Mouse (Mus musculus): ENCODE measurements at regions not wholly inside any gene's neighbourhood (a gene's known extent, or its start where the extent isn't known, plus 50 kb on each side); places are given as distances from the start of the nearest gene placed in this dataset.

DNA sequence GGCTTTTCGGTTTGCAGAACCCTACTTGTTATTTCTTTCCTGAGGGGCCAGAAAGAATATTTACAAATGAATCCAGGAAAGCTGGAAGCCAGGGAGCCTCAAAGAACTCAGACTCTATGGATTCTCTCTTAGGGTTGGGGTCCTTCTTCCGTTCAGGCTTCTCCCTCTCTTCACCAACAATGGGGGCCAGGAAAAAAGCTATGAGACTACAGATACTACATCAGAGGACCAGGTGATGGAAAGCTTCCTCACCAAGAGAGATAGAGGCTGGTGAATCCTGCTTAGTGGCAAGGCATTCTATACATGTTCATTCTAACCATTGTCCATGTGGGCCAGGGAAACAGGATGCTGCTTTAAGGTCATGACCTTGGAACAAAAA is 434.9 kb downstream of the Cmpk2 start:
- Histone ChIP-seq H3K9me3 (ENCODE audit: control insufficient read depth, low read length) (no peaks in the 10 kb centered on the region), H3K9ac (ENCODE audit: low read depth, low read length) (0 out of 2 replicates have a peak overlapping the region, but pooled peaks have one; percentile 27), H3K27me3 (ENCODE audit: control insufficient read depth, insufficient read depth, low read length) (no peaks in the 10 kb centered on the region), H3K4me1 (replicated peaks; ENCODE audit: control insufficient read depth, insufficient read depth, low read length) (no peaks in the 10 kb centered on the region; the same call in 1 of the 2 replicates), H3K4me3 (ENCODE audit: low read depth, low read length) (no peak overlapping the region), H3K4me2 (replicated peaks; ENCODE audit: low read depth, low read length) (peak overlapping the region; percentile 44; the same call in 1 of the 2 replicates), H3K27ac (ENCODE audit: low read depth, low read length) (peak overlapping the region; percentile 70), H3K36me3 (ENCODE audit: control insufficient read depth, insufficient read depth, low read length) (no peaks in the 10 kb centered on the region)
- 13% methylated on average over 2 of the region's 2 CpGs for WGBS
- no peak for DNase-seq (ENCODE audit: low spot score)
- ATAC-seq (ENCODE audit: low FRiP score), result peak; percentile 61

DNA sequence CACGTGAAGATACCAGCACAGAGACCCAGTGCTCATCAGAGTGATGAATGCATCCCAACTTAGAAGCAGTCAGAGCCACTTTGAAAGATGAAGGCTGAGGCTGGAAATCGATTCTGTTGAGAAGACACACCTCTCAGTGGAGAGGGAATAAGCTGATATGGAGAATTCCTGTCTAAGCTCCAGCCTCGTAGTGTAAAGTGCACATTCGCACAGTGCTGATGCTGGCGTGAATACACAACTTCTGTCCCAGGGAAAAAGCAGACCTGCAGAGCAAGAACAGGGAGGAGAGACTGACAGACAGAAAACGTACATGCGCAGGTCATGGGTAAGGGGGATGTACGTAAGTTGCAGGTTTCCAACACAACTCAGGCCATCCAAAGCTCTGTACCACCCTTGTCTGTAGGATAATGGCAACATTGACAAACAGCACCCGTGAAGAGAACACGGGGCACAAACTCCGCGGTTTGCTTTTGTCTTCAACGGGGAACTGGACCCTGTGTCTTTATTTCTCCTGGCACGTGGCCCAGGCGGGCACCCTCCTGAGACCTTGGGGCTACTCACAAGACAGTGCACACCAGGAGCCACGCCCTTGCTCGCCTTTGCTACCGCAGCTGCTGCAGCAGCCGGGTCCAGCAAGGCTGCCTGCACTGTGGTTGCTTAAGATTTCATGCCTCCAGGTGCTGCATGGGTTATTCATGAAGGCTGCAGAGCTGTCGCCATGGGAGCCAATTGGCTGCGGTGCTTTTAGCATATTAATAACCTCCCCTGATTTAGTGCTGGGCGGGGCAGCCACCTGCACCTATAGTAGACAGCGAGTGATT is 434.3 kb downstream of the Cmpk2 start:
- WGBS, result 23% methylated on average over 23 of the region's 23 CpGs
- H3K27ac ChIP-seq (ENCODE audit: low read depth, low read length), result peak overlapping the region; percentile 80
- DNase-seq (ENCODE audit: low spot score), result peak; percentile 74
- no peaks in the 10 kb centered on the region for H3K36me3 ChIP-seq (ENCODE audit: control insufficient read depth, insufficient read depth, low read length)
- no peaks in the 10 kb centered on the region; the same call in 1 of the 2 replicates for H3K4me1 ChIP-seq (replicated peaks; ENCODE audit: control insufficient read depth, insufficient read depth, low read length)
- peak overlapping the region; percentile 17; the same call in 1 of the 2 replicates for H3K4me3 ChIP-seq (ENCODE audit: low read depth, low read length)
- H3K9me3 ChIP-seq (ENCODE audit: control insufficient read depth, low read length), result no peaks in the 10 kb centered on the region
- H3K27me3 ChIP-seq (ENCODE audit: control insufficient read depth, insufficient read depth, low read length), result no peaks in the 10 kb centered on the region
- H3K9ac ChIP-seq (ENCODE audit: low read depth, low read length), result peak overlapping the region; percentile 31; the same call in 1 of the 2 replicates
- H3K4me2 ChIP-seq (replicated peaks; ENCODE audit: low read depth, low read length), result peak overlapping the region; percentile 44
- peak; percentile 98 for ATAC-seq (ENCODE audit: low FRiP score)

DNA sequence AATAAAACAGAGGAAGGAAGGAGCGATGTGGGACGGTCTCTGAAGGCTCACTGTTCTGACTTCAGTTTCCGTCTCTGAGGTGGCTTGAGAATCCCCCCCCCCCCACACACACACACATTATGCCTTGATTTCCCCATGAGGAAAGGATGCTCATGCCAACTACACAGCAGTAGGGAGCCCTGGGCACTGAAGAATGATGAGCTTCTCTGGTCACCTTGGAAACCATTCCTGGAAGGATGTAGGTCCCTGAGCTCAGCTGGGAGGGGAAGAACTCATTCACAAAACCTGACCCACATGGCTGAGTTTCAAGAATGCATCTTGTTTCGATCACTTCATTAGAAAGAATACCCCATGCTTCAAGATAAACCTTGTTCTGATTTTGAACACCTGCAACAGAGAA is 422.2 kb downstream of the Cmpk2 start:
- H3K4me2 ChIP-seq (replicated peaks; ENCODE audit: low read depth, low read length), result no peak overlapping the region
- no peak overlapping the region for H3K4me3 ChIP-seq (ENCODE audit: low read depth, low read length)
- WGBS, result 60% methylated on average over 4 of the region's 4 CpGs
- H3K9ac ChIP-seq (ENCODE audit: low read depth, low read length), result no peak overlapping the region
- DNase-seq (ENCODE audit: low spot score) (no peak), ATAC-seq (ENCODE audit: low FRiP score) (no peak)
- no peak overlapping the region for H3K27ac ChIP-seq (ENCODE audit: low read depth, low read length)
- no peaks in the 10 kb centered on the region for H3K4me1 ChIP-seq (replicated peaks; ENCODE audit: control insufficient read depth, insufficient read depth, low read length)
- no peaks in the 10 kb centered on the region for H3K27me3 ChIP-seq (ENCODE audit: control insufficient read depth, insufficient read depth, low read length)
- H3K9me3 ChIP-seq (ENCODE audit: control insufficient read depth, low read length), result no peaks in the 10 kb centered on the region
- H3K36me3 ChIP-seq (ENCODE audit: control insufficient read depth, insufficient read depth, low read length), result no peaks in the 10 kb centered on the region

DNA sequence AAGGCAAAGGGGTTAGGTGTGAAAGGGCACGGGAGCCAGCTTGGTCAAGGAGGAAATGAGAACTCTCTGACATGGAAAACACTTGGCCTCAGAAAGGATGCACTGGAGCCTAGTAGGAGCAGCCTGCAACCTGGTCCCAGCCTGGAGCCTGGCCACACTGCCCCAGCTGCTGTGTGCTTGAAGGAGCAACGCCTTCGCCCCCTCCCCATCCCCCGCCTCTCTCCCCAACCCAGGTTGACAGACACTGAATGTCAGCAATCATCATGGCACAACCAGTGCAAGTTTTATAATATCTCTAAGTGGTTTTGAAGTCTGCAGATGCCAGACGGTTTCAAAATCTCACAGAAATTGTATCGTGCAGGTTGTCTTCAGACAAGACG is 417.6 kb downstream of the Cmpk2 start:
- no peak overlapping the region for H3K9ac ChIP-seq (ENCODE audit: low read depth, low read length)
- ATAC-seq (ENCODE audit: low FRiP score), result peak; percentile 78
- H3K27me3 ChIP-seq (ENCODE audit: control insufficient read depth, insufficient read depth, low read length), result no peaks in the 10 kb centered on the region
- H3K4me3 ChIP-seq (ENCODE audit: low read depth, low read length), result no peak overlapping the region
- peak overlapping the region; percentile 89 for H3K27ac ChIP-seq (ENCODE audit: low read depth, low read length)
- H3K36me3 ChIP-seq (ENCODE audit: control insufficient read depth, insufficient read depth, low read length), result no peaks in the 10 kb centered on the region
- no peaks in the 10 kb centered on the region for H3K9me3 ChIP-seq (ENCODE audit: control insufficient read depth, low read length)
- H3K4me1 ChIP-seq (replicated peaks; ENCODE audit: control insufficient read depth, insufficient read depth, low read length), result peaks cover 2% of the 10 kb centered on the region; the same call in 1 of the 2 replicates
- 62% methylated on average over 7 of the region's 7 CpGs for WGBS
- H3K4me2 ChIP-seq (replicated peaks; ENCODE audit: low read depth, low read length), result no peak overlapping the region
- no peak for DNase-seq (ENCODE audit: low spot score)

DNA sequence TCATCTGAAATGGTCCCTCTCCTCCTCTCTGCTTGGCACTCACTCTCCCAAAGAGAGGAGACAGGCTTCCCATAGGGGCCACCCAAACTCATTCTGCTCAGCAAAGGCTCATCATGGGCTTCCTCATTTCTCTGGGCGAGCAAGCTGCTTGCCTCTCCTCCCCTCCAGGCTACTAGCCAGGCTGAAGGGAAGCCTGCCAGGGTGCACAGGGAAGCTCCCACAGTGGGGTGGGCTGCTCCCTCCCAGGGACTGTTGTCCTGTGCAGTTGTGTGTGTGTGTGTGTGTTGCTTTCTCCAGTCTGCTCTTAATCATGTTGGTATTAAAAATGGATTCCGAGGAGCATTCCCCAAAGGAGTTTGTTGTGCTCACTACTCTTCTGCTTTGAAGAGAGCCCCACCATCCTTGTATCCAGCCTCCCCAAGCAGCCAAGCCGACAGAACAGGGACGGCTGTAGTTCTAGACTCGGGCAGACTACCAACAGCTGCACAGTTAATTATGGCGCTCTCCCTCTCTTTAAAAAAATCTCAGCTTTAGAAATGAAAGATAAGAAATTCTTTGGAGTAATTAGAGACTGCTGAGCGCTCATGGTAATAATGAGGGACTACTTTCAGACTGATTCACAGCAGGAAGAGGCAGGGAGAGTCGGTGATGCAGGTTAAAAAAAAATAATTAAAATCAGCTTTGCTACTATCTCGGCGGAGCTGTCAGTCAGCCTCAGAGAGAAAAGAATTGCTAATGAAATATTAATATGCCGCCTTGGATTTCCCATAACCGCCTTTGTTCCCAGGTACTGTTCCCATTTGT is 417.0 kb downstream of the Cmpk2 start:
- no peak overlapping the region for H3K9ac ChIP-seq (ENCODE audit: low read depth, low read length)
- DNase-seq (ENCODE audit: low spot score) (peak; percentile 45), ATAC-seq (ENCODE audit: low FRiP score) (peak; percentile 38)

DNA sequence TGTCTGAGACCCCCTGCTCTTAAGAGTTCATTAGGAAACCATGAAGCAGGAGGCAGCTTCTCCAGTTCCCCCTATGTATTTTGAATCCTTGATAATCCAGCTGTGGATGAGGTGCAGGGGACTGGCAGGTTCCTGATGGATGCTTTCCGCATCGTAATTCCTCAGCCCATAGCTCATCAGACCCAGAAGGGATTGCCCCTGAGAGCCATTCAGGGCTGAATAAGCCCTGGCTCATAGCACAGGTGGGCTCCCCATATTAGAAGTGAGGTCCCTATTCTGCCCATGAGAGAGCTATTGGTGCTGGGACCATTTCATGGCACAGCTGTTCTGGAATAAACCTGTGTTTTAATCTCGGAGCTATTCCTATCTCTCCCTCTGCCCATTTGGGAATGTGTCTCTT is 416.1 kb downstream of the Cmpk2 start:
- Histone ChIP-seq H3K36me3 (ENCODE audit: control insufficient read depth, insufficient read depth, low read length) (no peaks in the 10 kb centered on the region), H3K4me1 (replicated peaks; ENCODE audit: control insufficient read depth, insufficient read depth, low read length) (peaks cover 2% of the 10 kb centered on the region; the same call in 1 of the 2 replicates), H3K9ac (ENCODE audit: low read depth, low read length) (no peak overlapping the region), H3K27ac (ENCODE audit: low read depth, low read length) (peak overlapping the region; percentile 89), H3K4me2 (replicated peaks; ENCODE audit: low read depth, low read length) (no peak overlapping the region), H3K9me3 (ENCODE audit: control insufficient read depth, low read length) (no peaks in the 10 kb centered on the region), H3K27me3 (ENCODE audit: control insufficient read depth, insufficient read depth, low read length) (no peaks in the 10 kb centered on the region), H3K4me3 (ENCODE audit: low read depth, low read length) (no peak overlapping the region)
- ATAC-seq (ENCODE audit: low FRiP score), result no peak
- WGBS, result 78% methylated on average over 3 of the region's 3 CpGs
- no peak for DNase-seq (ENCODE audit: low spot score)

More for the DNA sequence above, 417.0 kb downstream of the Cmpk2 start:
- WGBS, result 30% methylated on average over 12 of the region's 12 CpGs
- Histone ChIP-seq H3K36me3 (ENCODE audit: control insufficient read depth, insufficient read depth, low read length) (no peaks in the 10 kb centered on the region), H3K9me3 (ENCODE audit: control insufficient read depth, low read length) (no peaks in the 10 kb centered on the region), H3K27ac (ENCODE audit: low read depth, low read length) (peak overlapping the region; percentile 89), H3K4me1 (replicated peaks; ENCODE audit: control insufficient read depth, insufficient read depth, low read length) (peaks cover 2% of the 10 kb centered on the region; the same call in 1 of the 2 replicates), H3K4me2 (replicated peaks; ENCODE audit: low read depth, low read length) (no peak overlapping the region), H3K4me3 (ENCODE audit: low read depth, low read length) (no peak overlapping the region), H3K27me3 (ENCODE audit: control insufficient read depth, insufficient read depth, low read length) (no peaks in the 10 kb centered on the region)

DNA sequence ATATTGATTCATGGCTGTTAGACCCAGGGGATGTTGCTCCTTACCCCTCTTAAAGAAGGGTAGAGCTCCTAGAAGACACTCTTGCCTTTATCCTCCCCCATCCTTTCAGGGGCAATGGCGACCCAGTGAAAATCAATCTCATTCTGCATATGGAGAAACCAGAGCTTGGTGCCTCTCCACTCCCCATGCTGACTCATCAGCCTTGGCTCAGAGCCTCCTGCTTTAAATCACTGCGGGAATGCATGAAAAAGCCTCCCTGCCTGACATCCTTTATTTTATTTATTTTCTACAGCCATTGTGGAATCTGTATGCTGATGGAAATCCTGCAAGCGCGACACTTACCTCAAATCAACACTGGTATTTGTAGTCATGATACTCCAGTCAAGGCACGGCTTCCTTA is 415.2 kb downstream of the Cmpk2 start:
- no peaks in the 10 kb centered on the region for H3K9me3 ChIP-seq (ENCODE audit: control insufficient read depth, low read length)
- ATAC-seq (ENCODE audit: low FRiP score), result no peak
- 0 out of 2 replicates have a peak overlapping the region, but pooled peaks have one; percentile 12 for H3K27ac ChIP-seq (ENCODE audit: low read depth, low read length)

DNA sequence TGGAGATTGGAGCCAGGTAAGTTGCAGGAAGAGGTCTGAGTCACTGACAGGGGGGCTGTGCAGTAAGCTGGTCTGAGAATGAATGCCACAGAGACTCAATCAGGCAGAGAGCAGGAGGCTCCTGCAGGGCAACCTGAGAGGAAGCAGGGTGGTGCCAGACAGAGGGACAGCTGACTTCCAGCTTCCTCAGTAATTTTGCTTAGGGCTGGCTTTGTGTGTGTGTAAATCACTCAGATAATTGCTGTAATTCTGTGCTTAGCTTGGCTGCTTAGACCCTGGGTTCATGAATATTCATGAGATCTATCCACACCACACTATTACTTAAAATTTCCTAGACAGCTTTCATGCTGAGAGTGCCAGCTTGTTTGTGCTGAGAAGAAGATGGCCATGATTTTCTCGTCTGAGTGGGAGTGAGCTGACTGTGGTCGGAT is 408.7 kb downstream of the Cmpk2 start:
- Histone ChIP-seq H3K27me3 (ENCODE audit: control insufficient read depth, insufficient read depth, low read length) (no peaks in the 10 kb centered on the region), H3K4me2 (replicated peaks; ENCODE audit: low read depth, low read length) (no peak overlapping the region), H3K9ac (ENCODE audit: low read depth, low read length) (no peak overlapping the region), H3K36me3 (ENCODE audit: control insufficient read depth, insufficient read depth, low read length) (no peaks in the 10 kb centered on the region), H3K4me1 (replicated peaks; ENCODE audit: control insufficient read depth, insufficient read depth, low read length) (no peaks in the 10 kb centered on the region), H3K9me3 (ENCODE audit: control insufficient read depth, low read length) (no peaks in the 10 kb centered on the region), H3K27ac (ENCODE audit: low read depth, low read length) (no peak overlapping the region), H3K4me3 (ENCODE audit: low read depth, low read length) (no peak overlapping the region)
- ATAC-seq (ENCODE audit: low FRiP score), result no peak
- 57% methylated on average over 2 of the region's 2 CpGs for whole genome bisulfite sequencing
- no peak for DNase-seq (ENCODE audit: low spot score)

More for the DNA sequence above, 415.2 kb downstream of the Cmpk2 start:
- 58% methylated on average over 5 of the region's 5 CpGs for WGBS
- Histone ChIP-seq H3K4me3 (ENCODE audit: low read depth, low read length) (no peak overlapping the region), H3K4me1 (replicated peaks; ENCODE audit: control insufficient read depth, insufficient read depth, low read length) (peaks cover 2% of the 10 kb centered on the region; the same call in 1 of the 2 replicates), H3K36me3 (ENCODE audit: control insufficient read depth, insufficient read depth, low read length) (no peaks in the 10 kb centered on the region), H3K9ac (ENCODE audit: low read depth, low read length) (no peak overlapping the region), H3K27me3 (ENCODE audit: control insufficient read depth, insufficient read depth, low read length) (no peaks in the 10 kb centered on the region), H3K4me2 (replicated peaks; ENCODE audit: low read depth, low read length) (no peak overlapping the region)
- no peak for DNase-seq (ENCODE audit: low spot score)

Data from hindbrain, embryonic 11.5 days (tissue).